ENCODE assay signal across 19 mouse cellular contexts in genomic region chr11:54879922-54880321, GRCm38 (mm10). TPM values are rescaled to one million over a fixed set of nuclear protein-coding genes. Genes with fewer than 3 reads are reported as not detected.
DNase-seq lines count a peak whose midpoint lies in the region; ATAC-seq and TF ChIP-seq lines count a peak whose summit lies in the region.
"Had no signal": no experiment of that assay in that cellular context is flagged by ENCODE, and none has a peak within 500 bp of the region (broad histone marks: within the 10 kb centered on the region; RNA-seq: fewer than 3 reads in every experiment).

No protein-coding gene starts in this region.

- H3K4me3 ChIP-seq in heart, adult 2 months: no peak overlapping the region
- H3K4me3 ChIP-seq in MEL (ENCODE audit: control insufficient read depth in 1 of 2, insufficient read depth in 1 of 2, low read depth in 2 of 2, low read length in 2 of 2): no peak overlapping the region
- no peak overlapping the region for H3K4me3 ChIP-seq in heart, embryonic 15.5 days
- H3K4me3 ChIP-seq: forebrain, embryonic 10.5 days; limb, embryonic 15.5 days; lung, embryonic 15.5 days; midbrain, embryonic 13.5 days had no signal

- peak overlapping the region; percentile 78 for H3K27ac ChIP-seq in heart, adult 2 months
- no peak overlapping the region for H3K27ac ChIP-seq in MEL (ENCODE audit: control insufficient read depth, low read depth, low read length)
- peak overlapping the region; percentile 83 for H3K27ac ChIP-seq in heart, embryonic 15.5 days
- H3K27ac ChIP-seq: forebrain, embryonic 10.5 days; hindbrain, postnatal 0 days; limb, embryonic 15.5 days; liver, embryonic 14.5 days; lung, embryonic 15.5 days; midbrain, embryonic 13.5 days; stomach, postnatal 0 days had no signal

- intact Hi-C loops in heart, adult 2 months (cut with DNase I): loop anchor here (1.0 to 10.0 kb wide), 4 partner anchors 47 to 205 kb away; no protein-coding TSS in a partner anchor
- intact Hi-C loops in heart, postnatal 25 days (cut with DNase I): loop anchor here (1.0 to 5.0 kb wide), 3 partner anchors 47 to 157 kb away; no protein-coding TSS in a partner anchor

- 0 out of 2 replicates have a peak, but pooled peaks have one; percentile 46 for TF ChIP-seq EP300 in heart, adult 2 months (IDR thresholded peaks at IDR 0.05; ENCODE audit: insufficient read depth, low read depth, low read length)
- TF ChIP-seq EP300 in MEL (IDR thresholded peaks at IDR 0.05; ENCODE audit: low read depth in 1 of 2, low read length in 2 of 2): no peak

- DNase-seq in heart, adult 2 months: peak in 1 of 2 experiments; percentile 34
- DNase-seq in heart, postnatal 25 days (ENCODE audit: low spot score): no peak
- peak; percentile 18 for DNase-seq in kidney, adult 18-20 months
- DNase-seq in kidney, postnatal 10 days: no peak
- DNase-seq in MEL (ENCODE audit: low read depth, low spot score): peak; percentile 51
- DNase-seq in frontal cortex, postnatal 14 days (ENCODE audit: low spot score in 2 of 2): no peak
- DNase-seq in thymus, adult 18-20 months: no peak
- DNase-seq: cerebellum, adult 11 months; cerebellum, adult 9-11 months; right cerebral cortex, postnatal 14 days had no signal

- TF ChIP-seq POLR2A in heart, adult 2 months (IDR thresholded peaks at IDR 0.05; ENCODE audit: insufficient read depth, low read depth, low read length): no peak
- TF ChIP-seq POLR2A in MEL (IDR thresholded peaks at IDR 0.05; ENCODE audit: control insufficient read depth in 1 of 2, insufficient read depth in 1 of 2, low read depth in 1 of 2, low read length in 2 of 2, poor library complexity in 1 of 2): no peak

- H3K9me3 ChIP-seq in MEL (replicated peaks; ENCODE audit: insufficient read depth, low read length): no peaks in the 10 kb centered on the region
- H3K9me3 ChIP-seq in heart, embryonic 15.5 days (replicated peaks): no peaks in the 10 kb centered on the region
- H3K9me3 ChIP-seq: forebrain, embryonic 10.5 days; limb, embryonic 15.5 days; lung, embryonic 15.5 days; midbrain, embryonic 13.5 days had no signal

- H3K79me2 ChIP-seq in heart, adult 2 months (replicated peaks; ENCODE audit: control insufficient read depth, insufficient read depth, low read length): no peaks in the 10 kb centered on the region
- H3K79me2 ChIP-seq in MEL (ENCODE audit: control insufficient read depth, insufficient read depth, low read length, poor library complexity): no peaks in the 10 kb centered on the region

- WGBS in heart, adult 2 months: 38% methylated on average over 10 of the region's 10 CpGs
- 17% methylated on average over 10 of the region's 10 CpGs for WGBS in heart, embryonic 15.5 days

- TF ChIP-seq RAD21 in MEL (IDR thresholded peaks at IDR 0.05; ENCODE audit: low read depth, low read length): no peak

- H3K9ac ChIP-seq in heart, adult 2 months (ENCODE audit: low read depth, low read length): no peak overlapping the region
- no peak overlapping the region for H3K9ac ChIP-seq in MEL (ENCODE audit: control insufficient read depth, low read depth, low read length, poor library complexity, severe bottlenecking)
- no peak overlapping the region for H3K9ac ChIP-seq in heart, embryonic 15.5 days
- H3K9ac ChIP-seq: limb, embryonic 15.5 days; liver, embryonic 14.5 days; lung, embryonic 15.5 days; midbrain, embryonic 13.5 days had no signal

- no peak overlapping the region for H3K4me2 ChIP-seq in heart, embryonic 15.5 days
- H3K4me2 ChIP-seq: limb, embryonic 15.5 days; lung, embryonic 15.5 days; midbrain, embryonic 13.5 days had no signal

- H3K4me1 ChIP-seq in heart, adult 2 months (ENCODE audit: control insufficient read depth, insufficient read depth, low read length): peaks cover 20% of the 10 kb centered on the region
- peaks cover 14 to 29% of the 10 kb centered on the region in 2 experiments for H3K4me1 ChIP-seq in MEL (ENCODE audit: control insufficient read depth in 1 of 2, insufficient read depth in 2 of 2, low read length in 2 of 2)
- H3K4me1 ChIP-seq in heart, embryonic 15.5 days (replicated peaks): peaks cover 40% of the 10 kb centered on the region

- ATAC-seq in heart, embryonic 15.5 days (replicated peaks; ENCODE audit: insufficient number of reproducible peaks, insufficient read depth, low FRiP score, low read depth): no peak; the same call in 1 of the 2 replicates
- ATAC-seq: Patski had no signal

- no peak for TF ChIP-seq CTCF in heart, adult 2 months (IDR thresholded peaks at IDR 0.05)
- TF ChIP-seq CTCF in MEL (IDR thresholded peaks at IDR 0.05 in 2 of 3, conservative IDR thresholded peaks at IDR 0.05 in 1 of 3; ENCODE audit: control insufficient read depth in 1 of 3, insufficient read depth in 1 of 3, low read depth in 2 of 3, low read length in 3 of 3, poor library complexity in 1 of 3, severe bottlenecking in 1 of 3): no peak

- H3K36me3 ChIP-seq in heart, adult 2 months (ENCODE audit: control insufficient read depth, insufficient read depth, low read length): no peaks in the 10 kb centered on the region; the same call in 1 of the 2 replicates
- peaks cover 0 to 11% of the 10 kb centered on the region in 2 experiments; a peak in 2 of 4 replicates for H3K36me3 ChIP-seq in MEL (ENCODE audit: control insufficient read depth in 1 of 2, insufficient read depth in 2 of 2, low read length in 2 of 2)
- no peaks in the 10 kb centered on the region for H3K36me3 ChIP-seq in heart, embryonic 15.5 days
- H3K36me3 ChIP-seq: limb, embryonic 15.5 days; lung, embryonic 15.5 days; midbrain, embryonic 13.5 days had no signal

- H3K27me3 ChIP-seq in heart, adult 2 months (ENCODE audit: control insufficient read depth, insufficient read depth, low read length): no peaks in the 10 kb centered on the region
- no peaks in the 10 kb centered on the region for H3K27me3 ChIP-seq in MEL (ENCODE audit: control insufficient read depth in 1 of 2, insufficient read depth in 2 of 2, low read length in 2 of 2)
- no peaks in the 10 kb centered on the region for H3K27me3 ChIP-seq in heart, embryonic 15.5 days
- H3K27me3 ChIP-seq: limb, embryonic 15.5 days; lung, embryonic 15.5 days; midbrain, embryonic 13.5 days; Patski had no signal

TF ChIP-seq in MEL, 35 proteins besides CTCF, POLR2A, EP300 and RAD21:
- TF ChIP-seq ZNF384 (IDR thresholded peaks at IDR 0.05; ENCODE audit: low read depth, low read length) (no peak), CHD2 (IDR thresholded peaks at IDR 0.05; ENCODE audit: low read length) (no peak), GATA1 (IDR thresholded peaks at IDR 0.05; ENCODE audit: low read depth, low read length) (peak; percentile 37; the same call in 1 of the 2 replicates)

RNA-seq across cellular contexts. Expression of gene Hint1, which starts 13.7 kb away (rescaled TPM):
- 100 to 1,000 TPM; 258 to 297 TPM for total RNA-seq in heart, adult 2 months (2021)
- polyA plus RNA-seq in heart, adult 2 months (2012; rRNA removed): 477 and 498 TPM in 2 replicates
- total RNA-seq in heart, postnatal 25 days (2021): 100 to 1,000 TPM; 290 to 301 TPM
- 567 and 640 TPM in 2 replicates for total RNA-seq in MEL (2012; rRNA removed)
- polyA plus RNA-seq in MEL (2012; ENCODE audit: insufficient read depth in 1 of 2, insufficient read length in 2 of 2, low read depth in 1 of 2, low replicate concordance in 2 of 2, missing spikeins in 1 of 2): 1,000 to 10,000 TPM in 1 of 2 experiments, 100 to 1,000 TPM in 1; 529 to 2,790 TPM
- 497 and 753 TPM in 2 replicates for polyA plus RNA-seq in heart, embryonic 15.5 days (2015; fragmentation: Nextera tagmentation; extraction: Ambion mirVana)

RNA-seq across cellular contexts. Expression of gene Lyrm7, which starts 19.2 kb away (rescaled TPM):
- 10 to 100 TPM; 38.6 to 40.1 TPM for total RNA-seq in heart, adult 2 months (2021)
- 11.1 and 20.0 TPM in 2 replicates for polyA plus RNA-seq in heart, adult 2 months (2012; rRNA removed)
- total RNA-seq in heart, postnatal 25 days (2021): 10 to 100 TPM; 34.6 to 47.1 TPM
- total RNA-seq in MEL (2012; rRNA removed): 12.3 and 12.7 TPM in 2 replicates
- 100 to 1,000 TPM in 1 of 2 experiments, 10 to 100 TPM in 1; 20.9 to 188 TPM for polyA plus RNA-seq in MEL (2012; ENCODE audit: insufficient read depth in 1 of 2, insufficient read length in 2 of 2, low read depth in 1 of 2, low replicate concordance in 2 of 2, missing spikeins in 1 of 2)
- 17.5 and 24.7 TPM in 2 replicates for polyA plus RNA-seq in heart, embryonic 15.5 days (2015; fragmentation: Nextera tagmentation; extraction: Ambion mirVana)

RNA-seq across cellular contexts. Expression of gene Gpx3, which starts 22.3 kb away (rescaled TPM):
- total RNA-seq in heart, adult 2 months (2021): 100 to 1,000 TPM; 219 to 246 TPM
- polyA plus RNA-seq in heart, adult 2 months (2012; rRNA removed): 362 and 401 TPM in 2 replicates
- 100 to 1,000 TPM; 177 to 178 TPM for total RNA-seq in heart, postnatal 25 days (2021)
- 0.12 TPM in 1 of 2 replicates, not detected in the other for total RNA-seq in MEL (2012; rRNA removed)
- polyA plus RNA-seq in MEL (2012; ENCODE audit: insufficient read depth in 1 of 2, insufficient read length in 2 of 2, low read depth in 1 of 2, low replicate concordance in 2 of 2, missing spikeins in 1 of 2): under 1 TPM in 1 of 2 experiments, not detected in 1; 0.15 TPM
- 751 and 850 TPM in 2 replicates for polyA plus RNA-seq in heart, embryonic 15.5 days (2015; fragmentation: Nextera tagmentation; extraction: Ambion mirVana)

Comparison
In these comparisons a context has a peak if more than half of its experiments do, and no peak if none do; other contexts are left out.
1. DNase-seq: peak in kidney, adult 18-20 months (single experiment) and MEL (single experiment); none in heart, postnatal 25 days (single experiment), kidney, postnatal 10 days (single experiment), frontal cortex, postnatal 14 days (0 of 2) and thymus, adult 18-20 months (0 of 2).
2. RNA of gene Gpx3, which starts 22.3 kb away (total RNA-seq): 219 to 246 TPM in heart, adult 2 months and 177 to 178 TPM in heart, postnatal 25 days; 0.12 TPM in MEL; every median in the first group is over 100 times any median in the second.